Mouse (Mus musculus): ENCODE measurements around the gene Olfr616.
"Not testable (repeated sequence)": the region's sequence is repeated elsewhere in the genome, so short reads cannot be mapped to it uniquely, and the experiment has no call there.

Olfr616 gene

DNA sequence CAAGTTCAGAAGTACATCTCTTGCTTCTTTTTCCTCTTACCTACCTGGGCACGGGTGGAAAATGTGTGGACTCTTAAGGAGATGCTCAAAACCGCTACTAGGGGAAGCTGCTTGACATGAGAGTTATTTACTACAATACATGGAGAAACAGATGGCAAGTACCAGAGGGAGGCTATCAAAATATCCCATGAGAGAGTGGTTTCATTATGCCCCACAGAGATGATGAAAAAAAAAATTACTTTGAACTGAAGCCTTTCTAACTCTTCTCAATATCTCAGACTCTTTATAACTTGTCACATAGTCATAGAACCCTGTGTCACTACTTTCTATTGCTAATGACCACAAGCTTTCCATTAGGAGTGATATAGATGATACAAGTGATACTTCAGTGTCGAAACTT lies at the start of gene Olfr616:
Olfr616 (minus strand) TSS at position 101 of the 400 bp plus-strand sequence.
- no peak for DNase-seq (ENCODE audit: low spot score)

DNA sequence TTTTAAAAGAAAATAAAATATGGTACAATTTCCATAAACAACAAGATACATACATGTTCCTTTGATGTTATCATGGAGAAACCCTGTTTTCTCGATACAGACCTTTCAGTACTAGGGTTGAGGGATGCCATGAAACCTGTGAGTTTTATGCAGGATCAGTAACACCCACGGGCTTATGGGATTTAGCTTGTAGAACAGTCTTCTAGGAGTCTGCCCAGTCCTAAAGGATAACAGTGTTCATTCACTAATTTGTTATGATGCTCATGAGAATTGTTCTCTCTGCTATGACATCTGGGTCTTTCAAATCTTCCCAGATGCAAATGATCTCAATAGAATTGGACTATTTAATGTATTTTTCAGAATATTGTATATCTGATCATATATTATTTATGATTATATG lies 43.5 kb upstream of the Olfr616 start, which contains the start of gene Olfr620:
Olfr620 (minus strand) TSS at position 101 of the 400 bp plus-strand sequence.
- no peak for DNase-seq (ENCODE audit: low spot score)

DNA sequence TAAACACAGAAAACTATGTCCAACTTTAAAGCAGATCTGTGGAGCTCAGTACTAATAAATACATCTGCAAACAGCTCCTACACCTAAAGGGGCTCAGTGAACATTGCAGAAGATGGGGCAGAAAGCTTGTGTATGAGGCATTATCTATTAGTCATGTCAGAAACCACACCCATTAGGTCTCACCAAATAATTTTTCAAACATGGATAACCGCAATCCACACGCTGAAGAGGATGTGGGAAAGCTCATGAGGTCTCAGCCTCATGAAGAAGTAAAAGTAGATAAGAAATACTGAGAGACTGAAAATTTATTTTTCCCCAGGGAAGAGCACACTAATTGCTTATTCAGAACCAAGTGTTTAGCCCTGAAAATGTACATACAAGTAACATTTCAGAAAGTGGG lies 38.5 kb upstream of the Olfr616 start:
- DNase-seq (ENCODE audit: low spot score), result no peak

DNA sequence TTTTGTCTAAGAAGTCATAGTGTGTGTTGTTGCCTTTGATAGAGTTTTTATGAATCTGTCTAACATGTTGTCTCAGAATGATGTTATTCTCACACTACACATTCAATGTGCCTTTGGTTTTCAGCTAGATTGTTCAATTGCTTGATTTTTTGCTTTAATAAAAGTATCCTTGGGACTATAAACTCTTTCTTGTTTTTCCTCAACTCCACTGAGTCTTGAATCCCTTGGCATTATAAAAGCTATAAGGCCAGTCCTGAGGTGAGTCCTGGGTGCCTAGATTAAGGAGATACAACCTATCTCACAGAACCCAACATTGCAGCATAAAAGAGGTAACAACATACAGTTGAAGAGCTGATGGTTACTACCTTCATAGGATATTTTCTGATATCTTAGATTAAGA lies 31.3 kb upstream of the Olfr616 start, which contains the start of gene Olfr619:
Olfr619 (plus strand) TSS at position 301 of the 400 bp plus-strand sequence.
- DNase-seq (ENCODE audit: low spot score), result no peak

DNA sequence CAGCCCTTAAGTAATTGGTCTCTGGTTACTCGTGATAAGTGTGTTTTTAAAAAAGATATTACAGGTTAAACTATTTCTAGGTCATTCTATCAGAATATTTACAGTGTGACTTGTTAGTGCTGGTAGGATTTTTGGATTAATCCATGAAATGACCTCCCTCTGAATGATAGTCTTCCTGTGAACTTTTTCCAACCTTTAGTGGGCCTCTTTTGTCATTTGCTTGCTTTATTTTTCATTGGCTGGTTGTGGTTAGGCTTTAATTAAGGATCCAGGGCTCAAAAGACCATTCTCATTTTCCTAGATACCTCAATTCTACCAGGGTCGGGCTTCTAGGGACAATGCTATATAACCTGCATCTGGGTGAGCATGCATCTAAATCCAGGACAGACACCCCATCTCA lies 20.9 kb upstream of the Olfr616 start, which contains the start of gene Olfr618:
Olfr618 (plus strand) TSS at position 301 of the 400 bp plus-strand sequence.
- DNase-seq (ENCODE audit: low spot score), result no peak

DNA sequence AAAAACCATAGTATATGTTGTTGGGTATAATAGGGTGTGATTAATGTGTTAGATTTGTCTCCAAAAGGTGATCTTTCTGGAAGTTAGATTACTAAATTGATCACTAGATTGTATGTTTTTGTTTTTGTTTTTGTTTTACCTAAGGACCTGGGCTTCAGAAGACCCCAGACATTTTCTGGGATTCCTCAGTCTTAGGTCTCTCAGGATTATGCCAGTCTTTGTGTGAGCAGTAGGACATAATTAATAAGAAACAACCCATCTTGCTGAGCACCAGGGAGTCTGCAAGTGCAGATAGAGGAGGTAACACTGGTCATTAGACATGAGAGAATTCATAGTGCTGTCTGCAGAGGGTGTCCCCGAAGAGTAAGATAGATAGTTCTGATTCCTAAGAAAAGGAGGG lies 3.8 kb upstream of the Olfr616 start, which contains the start of gene Olfr617:
Olfr617 (plus strand) TSS at position 301 of the 400 bp plus-strand sequence.
- no peak for DNase-seq (ENCODE audit: low spot score)

DNA sequence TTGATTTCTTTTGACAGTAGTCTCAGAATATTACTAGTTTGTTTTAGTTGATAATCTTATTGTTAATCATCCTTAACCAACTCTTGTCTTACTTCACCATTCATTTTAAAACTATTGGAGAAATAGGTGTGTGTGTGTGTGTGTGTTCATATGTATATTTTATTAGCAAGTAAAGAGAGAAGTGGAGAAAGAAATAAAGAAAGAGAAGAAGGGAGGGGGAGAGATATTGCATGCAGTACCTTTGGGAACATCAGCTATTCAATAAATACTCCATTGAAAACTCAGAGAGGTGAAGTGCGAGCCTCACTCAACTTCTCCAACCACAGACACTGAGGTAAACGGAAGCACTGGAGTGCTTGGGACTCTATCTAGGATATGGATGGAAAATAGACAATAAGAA lies 13.2 kb downstream of the Olfr616 start, which contains the start of gene Olfr615:
Olfr615 (plus strand) TSS at position 301 of the 400 bp plus-strand sequence.
- DNase-seq (ENCODE audit: low spot score), result no peak

DNA sequence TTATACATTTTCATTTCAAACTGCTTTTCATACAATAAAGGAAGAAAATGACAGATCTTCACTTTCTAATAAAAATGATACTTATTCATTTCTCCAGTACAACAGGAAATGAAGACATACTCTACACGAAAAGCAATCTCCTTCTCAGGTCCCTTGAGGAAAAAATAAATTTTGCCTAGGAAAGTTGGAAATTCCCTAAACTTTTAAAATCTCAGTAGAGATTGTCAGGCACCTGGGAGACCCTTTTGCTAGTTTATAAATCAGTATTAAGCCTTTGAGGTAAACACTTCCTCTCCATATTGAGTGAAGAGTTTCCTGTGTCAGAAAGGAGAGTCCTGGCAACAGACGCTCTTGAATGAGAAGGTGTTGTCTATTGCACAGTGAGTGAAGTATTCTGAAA lies 21.2 kb downstream of the Olfr616 start, which contains the start of gene Olfr613:
Olfr613 (plus strand) TSS at position 301 of the 400 bp plus-strand sequence.
- no peak for DNase-seq (ENCODE audit: low spot score)

DNA sequence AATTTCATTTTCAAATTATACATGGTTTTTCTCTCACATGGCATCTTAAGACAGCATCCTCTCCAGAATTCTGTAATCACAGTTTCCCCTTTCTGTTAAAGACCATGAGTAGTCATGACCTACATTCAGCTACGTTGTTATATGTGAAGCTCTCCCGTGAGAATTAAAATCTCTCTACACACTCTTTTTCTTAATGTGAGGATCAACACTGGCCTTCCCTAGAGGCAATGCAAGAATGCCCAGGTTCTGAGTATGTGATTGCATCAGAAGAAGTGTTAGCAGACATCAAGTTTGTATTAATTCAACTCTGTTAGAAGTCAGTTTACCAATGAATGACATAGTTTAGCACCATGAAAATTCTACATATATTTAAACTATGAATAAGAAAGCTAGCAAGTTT lies 26.3 kb downstream of the Olfr616 start, which contains the start of gene Olfr612:
Olfr612 (minus strand) TSS at position 101 of the 400 bp plus-strand sequence.
- DNase-seq (ENCODE audit: low spot score), result not testable (repeated sequence)

DNA sequence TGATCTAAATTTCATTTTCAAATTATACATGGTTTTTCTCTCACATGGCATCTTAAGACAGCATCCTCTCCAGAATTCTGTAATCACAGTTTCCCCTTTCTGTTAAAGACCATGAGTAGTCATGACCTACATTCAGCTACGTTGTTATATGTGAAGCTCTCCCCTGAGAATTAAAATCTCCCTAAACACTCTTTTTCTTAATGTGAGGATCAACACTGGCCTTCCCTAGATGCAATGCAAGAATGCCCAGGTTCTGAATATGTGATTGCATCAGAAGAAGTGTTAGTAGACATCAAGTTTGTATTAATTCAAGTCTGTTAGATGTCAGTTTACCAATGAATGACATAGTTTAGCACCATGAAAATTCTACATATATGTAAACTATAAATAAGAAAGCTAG lies 48.2 kb downstream of the Olfr616 start, which contains the start of gene Olfr611:
Olfr611 (minus strand) TSS at position 101 of the 400 bp plus-strand sequence.
- DNase-seq (ENCODE audit: low spot score), result not testable (repeated sequence)

Measured in embryo, embryonic 10.5 days (tissue).